Mouse (Mus musculus) spleen, adult 12 weeks (tissue): Measurements from ENCODE around the gene Pacrg.

ENCODE experiments used
- DNase-seq: peaks from one replicate; pipeline ENCODE4 v3.0.0; 2022; ENCODE audit warnings: low spot score

The Pacrg gene

DNA sequence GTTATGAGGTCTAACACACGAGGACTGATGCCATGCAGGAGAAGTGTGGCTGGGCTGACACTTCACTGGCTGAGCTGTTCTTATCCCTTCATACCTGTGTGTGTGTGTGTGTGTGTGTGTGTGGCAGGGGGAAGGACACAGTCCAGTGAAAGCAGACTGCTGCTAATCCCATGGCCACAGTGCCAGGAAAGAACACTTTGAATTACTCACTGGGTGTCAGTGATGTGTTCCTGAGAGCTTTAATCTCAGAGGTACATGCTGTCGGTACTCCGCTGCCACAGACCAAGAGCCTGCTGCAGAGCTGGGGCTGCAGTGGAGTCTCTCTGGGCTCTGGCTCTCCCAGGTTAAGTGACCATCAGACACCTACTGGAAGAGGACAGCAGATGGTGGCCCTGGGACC lies 290.3 kb downstream of the Pacrg start:
- no peak for DNase-seq

- no peak for DNase-seq
These were observed 291.1 kb downstream of the Pacrg start for GRCm38 (mm10) chr17:10548969-10549368.

- DNase-seq, result no peak
These were observed 299.3 kb downstream of the Pacrg start for GRCm38 (mm10) chr17:10540772-10541171.

GRCm38 (mm10) chr17:10534206-10534605 lies 305.9 kb downstream of the Pacrg start:
- no peak for DNase-seq

DNA sequence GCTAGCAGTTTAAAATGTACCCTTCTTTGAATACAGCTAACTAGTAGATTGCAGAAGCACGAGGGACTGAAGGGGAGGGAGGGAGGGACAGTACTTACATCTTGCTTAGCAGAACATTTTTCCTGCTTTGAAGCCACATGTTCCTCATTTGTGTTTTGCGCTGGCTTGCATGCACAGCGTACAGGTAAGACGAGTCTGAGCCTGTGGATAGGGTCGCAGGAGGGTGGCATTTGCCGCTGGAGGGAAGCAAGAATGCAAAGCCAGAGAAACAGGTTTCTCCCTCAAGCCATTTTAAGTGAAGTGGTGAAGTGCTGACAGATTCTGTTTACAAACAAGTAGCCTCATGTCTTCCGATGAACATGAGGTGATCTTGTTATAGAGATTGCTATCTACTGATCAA lies 306.6 kb downstream of the Pacrg start:
- DNase-seq, result no peak

DNA sequence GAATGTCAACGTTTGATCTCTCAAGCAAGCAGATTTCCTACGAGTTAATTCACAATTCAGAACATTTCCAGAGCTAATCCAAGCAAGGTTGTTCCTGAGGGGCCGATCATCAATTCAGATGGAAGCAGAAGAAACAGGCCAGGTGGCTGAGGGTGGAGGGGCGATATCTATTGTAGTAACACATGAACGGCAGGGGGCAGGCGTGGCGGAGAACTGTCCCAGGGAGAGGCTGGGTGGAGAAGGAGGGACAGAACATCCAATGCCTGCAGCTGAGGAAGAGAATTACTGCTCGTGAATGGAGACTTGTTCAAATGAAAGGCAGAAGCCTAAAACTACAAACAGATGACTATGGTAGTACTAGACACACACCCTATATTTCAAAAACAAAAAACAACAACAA lies 309.1 kb downstream of the Pacrg start:
- DNase-seq, result no peak

DNA sequence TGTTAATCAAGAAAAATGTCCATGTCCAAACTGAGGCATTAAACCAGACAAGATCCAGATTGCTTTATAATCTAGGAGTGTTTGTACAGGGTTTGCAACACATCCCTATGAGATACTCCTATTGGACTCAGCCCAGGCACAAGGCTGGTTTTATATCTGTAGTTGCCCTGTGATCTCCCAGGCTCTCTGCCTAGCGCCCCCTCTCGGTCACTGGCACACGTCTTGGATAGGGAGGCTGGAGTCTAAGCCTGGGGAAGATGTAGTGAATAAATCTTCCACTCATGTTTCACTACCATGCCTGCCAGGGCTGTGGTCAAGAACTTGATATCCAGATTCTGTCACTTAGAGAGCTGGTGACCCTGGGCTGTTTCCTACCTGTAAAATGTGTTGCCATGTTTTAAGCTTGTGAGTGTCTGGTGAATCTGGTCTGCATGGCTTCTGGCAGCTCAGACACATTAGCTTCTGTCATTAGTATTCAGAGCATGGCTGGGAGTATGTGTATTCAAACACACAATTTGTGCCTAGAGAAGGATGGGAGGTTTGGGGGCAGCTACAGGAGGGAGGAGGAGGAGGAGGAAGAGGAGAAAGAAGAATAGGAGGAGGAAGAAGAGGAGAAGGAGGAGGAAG lies 310.7 kb downstream of the Pacrg start:
- no peak for DNase-seq

DNA sequence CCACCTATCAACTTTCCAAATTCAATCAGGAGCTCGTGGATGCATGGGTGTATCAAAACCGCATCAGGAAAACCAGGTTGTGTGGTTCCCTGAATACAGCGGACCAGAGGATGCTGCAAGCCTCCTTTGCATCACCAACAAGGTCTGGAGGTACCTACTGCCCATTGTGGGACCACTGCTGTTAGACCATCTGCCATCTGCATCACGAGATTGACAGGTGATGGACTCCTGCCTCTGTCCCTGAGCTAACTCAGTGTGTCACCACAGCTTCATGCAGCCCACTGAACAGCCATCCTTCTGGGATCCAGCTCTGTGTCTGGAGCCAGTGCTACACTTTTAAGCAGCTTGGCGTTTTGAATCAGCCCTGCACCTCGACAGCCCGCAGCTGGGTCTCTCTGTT lies 318.8 kb downstream of the Pacrg start:
- DNase-seq, result no peak

- no peak for DNase-seq
These were observed 320.5 kb downstream of the Pacrg start for GRCm38 (mm10) chr17:10519506-10520155.

GRCm38 (mm10) chr17:10514812-10515211 lies 325.3 kb downstream of the Pacrg start:
- DNase-seq, result no peak

DNA sequence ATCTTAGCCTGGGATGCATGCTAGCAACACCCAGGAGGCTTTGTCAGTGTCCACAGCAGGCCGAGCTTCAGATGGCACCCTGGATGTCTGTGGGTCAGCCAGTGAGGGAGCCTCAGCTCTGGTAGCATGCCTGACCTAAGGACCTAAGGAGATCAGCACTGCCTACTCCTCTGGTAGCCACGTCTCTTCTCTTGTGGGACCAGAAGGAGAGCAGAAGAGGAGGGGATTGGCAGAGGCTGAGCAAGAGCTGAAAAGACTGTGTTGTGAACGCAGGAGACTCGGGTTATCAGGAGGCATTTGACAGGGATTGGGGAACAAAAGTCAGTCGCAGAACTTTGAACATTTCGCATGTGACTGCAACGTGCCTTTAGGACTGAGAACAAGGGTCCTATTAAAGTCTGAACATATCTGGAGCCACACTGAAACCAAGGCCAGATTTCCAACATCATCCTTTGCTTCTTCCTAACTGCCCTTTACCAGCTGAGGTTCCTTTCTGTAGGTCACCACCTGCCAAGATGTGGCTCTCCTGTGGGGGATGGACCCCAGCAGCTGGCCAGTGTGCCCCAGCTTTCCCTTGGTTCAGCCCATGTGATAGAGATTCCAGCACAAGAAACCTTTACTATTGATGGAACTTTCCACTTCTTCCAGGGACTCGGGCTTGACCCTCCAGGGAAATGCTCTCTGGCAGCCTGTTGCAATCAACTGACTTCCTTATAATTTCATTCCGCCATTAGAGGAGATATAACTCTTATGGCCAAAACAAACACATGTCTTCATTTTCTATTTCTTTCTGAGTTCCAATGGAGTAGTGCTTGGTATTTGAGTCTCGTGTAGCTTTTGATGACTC lies 329.0 kb downstream of the Pacrg start:
- DNase-seq, result no peak

- no peak for DNase-seq
These were observed 329.6 kb downstream of the Pacrg start for GRCm38 (mm10) chr17:10510467-10510866.

DNA sequence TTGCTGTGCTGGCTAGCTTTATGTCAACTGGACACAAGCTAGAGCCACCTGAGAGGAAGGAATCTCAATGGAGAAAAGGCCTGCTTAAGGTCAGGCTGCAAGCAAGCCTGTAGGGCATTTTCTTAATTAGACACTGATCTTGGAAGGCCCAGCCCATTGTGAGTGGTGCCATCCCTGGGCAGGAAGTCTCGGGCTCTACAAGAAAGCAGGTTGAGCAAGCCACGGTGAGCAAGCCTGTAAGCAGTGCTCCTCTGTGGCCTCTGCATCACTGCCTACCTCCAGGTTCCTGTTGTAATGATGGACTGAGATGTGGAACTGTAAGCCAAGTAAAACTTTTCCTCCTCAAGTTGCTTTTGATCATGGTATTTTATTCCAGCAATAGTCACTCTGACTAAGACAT lies 332.0 kb downstream of the Pacrg start:
- DNase-seq, result no peak

- DNase-seq, result no peak
These were observed 332.6 kb downstream of the Pacrg start for GRCm38 (mm10) chr17:10507466-10507865.

DNA sequence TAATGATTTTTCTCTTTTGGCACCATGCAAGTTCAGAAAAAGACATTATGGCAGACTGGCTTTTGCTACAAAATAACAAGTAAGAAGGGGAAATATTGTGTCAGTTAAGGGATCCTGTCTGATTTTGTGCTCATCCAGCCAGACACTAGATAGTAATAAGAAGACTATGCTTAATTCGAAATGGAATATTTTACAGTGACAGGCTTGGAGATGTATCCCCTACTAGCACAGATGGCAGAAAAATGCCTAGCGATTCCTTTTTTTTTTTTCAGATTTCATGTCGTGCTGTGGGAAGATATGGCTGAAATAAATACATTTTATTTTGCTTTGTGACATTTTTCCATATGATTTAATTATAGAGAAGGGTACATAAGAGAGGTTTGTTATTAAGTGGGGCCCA lies 333.2 kb downstream of the Pacrg start:
- no peak for DNase-seq

- DNase-seq, result no peak
These were observed 338.7 kb downstream of the Pacrg start for GRCm38 (mm10) chr17:10501439-10501838.

GRCm38 (mm10) chr17:10500795-10501432 lies 339.2 kb downstream of the Pacrg start:
- DNase-seq, result no peak

DNA sequence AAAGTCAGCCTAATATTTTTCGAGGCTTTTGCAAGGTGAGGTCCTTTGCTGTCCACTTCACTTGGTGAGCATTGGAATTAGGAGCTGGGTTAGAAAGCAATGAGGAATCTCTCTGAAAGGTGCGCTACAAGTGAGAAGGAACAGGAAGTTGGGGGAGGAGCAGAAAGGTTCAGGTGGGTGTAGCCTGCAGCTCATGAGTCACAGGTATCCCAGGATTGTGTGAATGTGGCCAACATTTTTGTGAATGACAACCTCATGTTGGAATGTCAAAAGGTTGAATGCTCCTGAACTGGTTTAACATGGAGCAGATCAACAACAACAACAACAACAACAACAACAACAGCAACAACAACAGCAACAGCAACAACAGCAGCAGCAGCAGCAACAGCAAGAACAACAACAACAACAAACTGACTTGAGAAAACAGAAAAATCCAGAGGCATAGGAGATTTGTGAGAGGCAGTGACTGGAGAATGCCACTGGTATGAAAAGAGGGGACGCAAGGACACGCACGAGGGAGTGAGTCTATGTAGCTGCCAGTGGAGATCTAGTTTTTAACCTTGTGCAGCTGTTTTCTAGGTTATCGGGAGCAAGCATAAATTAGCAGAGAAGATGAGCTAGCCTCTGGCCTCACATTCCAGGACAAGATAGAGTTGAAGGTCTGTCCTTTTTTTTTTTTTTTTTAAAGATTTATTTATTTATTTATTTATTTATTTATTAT lies 341.0 kb downstream of the Pacrg start:
- DNase-seq, result no peak

- DNase-seq, result no peak
These were observed 342.2 kb downstream of the Pacrg start for GRCm38 (mm10) chr17:10497781-10498420.

- no peak for DNase-seq
These were observed 344.0 kb downstream of the Pacrg start for GRCm38 (mm10) chr17:10496066-10496465.

DNA sequence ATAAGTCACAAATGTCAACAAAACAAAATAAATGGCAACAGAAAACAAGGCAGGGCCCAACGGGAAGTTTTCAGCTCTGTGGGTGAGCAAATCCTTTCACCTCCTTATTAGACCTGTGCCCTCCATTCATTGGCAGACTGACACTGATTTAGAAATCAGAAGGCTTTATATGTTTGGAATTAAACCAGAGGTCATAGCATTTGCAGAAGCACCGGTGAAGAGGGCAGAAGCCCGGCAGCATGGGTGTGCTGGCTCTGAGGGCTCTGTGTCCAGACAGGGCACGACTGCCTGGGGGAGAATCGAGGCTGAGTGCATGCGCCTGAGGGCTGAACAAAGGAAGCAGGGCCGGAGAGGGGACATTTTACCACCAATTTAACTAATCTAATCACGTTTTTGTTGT lies 344.5 kb downstream of the Pacrg start:
- DNase-seq, result no peak

DNA sequence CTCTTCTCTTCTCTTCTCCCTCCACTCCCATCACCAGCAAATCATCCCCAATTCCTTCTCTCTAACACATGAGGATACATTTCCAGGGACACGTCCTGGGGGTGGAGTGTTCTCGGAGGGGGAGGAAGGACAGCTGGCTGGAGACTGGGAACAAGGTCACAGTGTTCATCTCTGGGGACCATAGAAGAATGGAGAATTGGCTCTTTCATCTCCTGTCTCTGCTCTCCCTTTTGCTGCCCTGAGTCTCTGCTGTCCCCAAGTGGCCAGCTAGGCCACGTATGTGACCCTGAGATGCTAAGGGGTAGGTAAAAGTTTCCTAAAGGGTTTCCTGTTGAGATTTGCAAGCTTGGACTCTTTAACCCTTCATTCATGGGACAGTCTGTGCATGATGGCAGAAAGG lies 347.0 kb downstream of the Pacrg start:
- no peak for DNase-seq
